Mouse (Mus musculus): Measurements from ENCODE around the gene Cstf1.

DNA sequence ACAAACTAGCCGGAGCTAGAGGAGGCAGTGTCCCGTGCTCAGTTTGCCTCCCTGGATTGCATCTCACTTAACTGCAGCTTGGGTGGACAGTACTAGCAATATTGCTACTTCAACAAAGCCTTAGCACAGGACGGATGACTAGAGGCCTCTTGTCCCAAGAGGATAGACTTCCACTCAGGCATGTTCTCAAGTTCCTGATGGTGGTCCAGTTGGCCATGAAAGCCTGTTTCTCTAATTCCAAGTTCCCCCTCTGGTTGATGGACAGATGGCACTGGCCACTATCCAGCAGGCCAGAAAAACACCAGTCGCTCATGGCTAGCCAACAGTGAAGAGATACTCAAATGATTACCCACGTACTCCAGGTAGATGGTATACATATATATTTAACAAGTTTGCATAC, 14.6 kb upstream of the Cstf1 start:
- TF ChIP-seq CTCF (IDR thresholded peaks at IDR 0.05; ENCODE audit: borderline replicate concordance, extremely low read depth, insufficient read depth, insufficient read length) (no peak), POLR2A (IDR thresholded peaks at IDR 0.05; ENCODE audit: borderline replicate concordance, extremely low read depth, insufficient read depth, insufficient read length, poor library complexity, severe bottlenecking) (no peak)

All from brain, embryonic 14.5 days (tissue).